Mouse (Mus musculus) heart, postnatal 0 days (tissue): Measurements from ENCODE around the gene Tcf12. TPM values are rescaled to one million over a fixed set of nuclear protein-coding genes. Genes with fewer than 3 reads are reported as not detected.

Source experiments
- ATAC-seq: fragments of 200-750 bp; cut with Nextera tagmentation; 2 replicates; pipeline ENCODE4 v1.8.0; 2017; ENCODE audit warnings: low read depth, moderate number of reproducible peaks, moderate library complexity; ENCODE audit not compliant: insufficient read depth
- DNase-seq: peaks from one replicate; pipeline ENCODE4 v3.0.0-alpha.2; 2016; ENCODE audit warnings: low spot score
- H3K27ac ChIP-seq: fragments of 300-500 bp; sonication (generic); 2 replicates; pipeline ENCODE4 v1.5.1; 2014; ENCODE audit warnings: low read depth, mild to moderate bottlenecking
- H3K27me3 ChIP-seq: fragments of 300-500 bp; sonication (generic); 2 replicates; pipeline ENCODE4 v1.6.1; 2014; ENCODE audit warnings: low read length, mixed read lengths; ENCODE audit not compliant: control insufficient read depth, insufficient read depth
- H3K36me3 ChIP-seq: fragments of 300-500 bp; sonication (generic); replicated peaks from 2 replicates; pipeline ENCODE4 v1.6.1; 2014; ENCODE audit warnings: low read length, mixed read lengths; ENCODE audit not compliant: control insufficient read depth, insufficient read depth
- H3K4me1 ChIP-seq: fragments of 300-500 bp; sonication (generic); 2 replicates; pipeline ENCODE4 v1.6.1; 2014; ENCODE audit warnings: antibody characterized with exemption; ENCODE audit not compliant: control insufficient read depth, insufficient read depth
- H3K4me2 ChIP-seq: fragments of 300-500 bp; sonication (generic); 2 replicates; pipeline ENCODE4 v1.6.1; 2014; ENCODE audit warnings: low read depth, mild to moderate bottlenecking, low read length, moderate library complexity
- H3K4me3 ChIP-seq: fragments of 300-500 bp; sonication (generic); 2 replicates; pipeline ENCODE4 v1.5.1; 2014; ENCODE audit warnings: low read depth, low read length
- H3K9ac ChIP-seq: fragments of 300-500 bp; sonication (generic); replicated peaks from 2 replicates; pipeline ENCODE4 v1.6.1; 2014; ENCODE audit warnings: low read depth, low read length, mixed read lengths
- H3K9me3 ChIP-seq: fragments of 300-500 bp; sonication (generic); replicated peaks from 2 replicates; pipeline ENCODE4 v1.6.1; 2016; ENCODE audit warnings: low read length; ENCODE audit not compliant: control insufficient read depth
- CTCF ChIP-seq: IDR thresholded peaks from 2 replicates; pipeline ENCODE4 v1.5.1; 2016; ENCODE audit warnings: antibody characterized with exemption, control low read depth, low read depth
- EP300 ChIP-seq: IDR thresholded peaks from 2 replicates; pipeline ENCODE4 v1.6.1; 2016; ENCODE audit warnings: antibody characterized with exemption, low read depth
- WGBS: fragments of 180-500 bp; shearing (Covaris S2); extraction: QIAGEN DNeasy Blood & Tissue Kit; methylation state at CpG from one replicate; pipeline ENCODE4 v1.1.7; 2014; 5-methylcytosine and 5-hydroxymethylcytosine counted together
- polyA plus RNA-seq: library from polyadenylated mRNA; unstranded; fragments of >200 nt; fragmentation: Nextera tagmentation; extraction: Ambion mirVana; gene quantifications from 2 replicates; pipeline ENCODE4 v1.2.1, GENCODE M21; 2015
- total RNA-seq: library from RNA; depleted of rRNA; stranded (reverse); fragments of >200 nt; gene quantifications from 2 replicates; pipeline ENCODE4 v1.2.3, GENCODE M21; 2014; ENCODE audit warnings: low replicate concordance

Gene Tcf12
- total and polyA plus RNA-seq, 2 experiments from 2014 or later: 14.3 to 69.4 TPM

DNA sequence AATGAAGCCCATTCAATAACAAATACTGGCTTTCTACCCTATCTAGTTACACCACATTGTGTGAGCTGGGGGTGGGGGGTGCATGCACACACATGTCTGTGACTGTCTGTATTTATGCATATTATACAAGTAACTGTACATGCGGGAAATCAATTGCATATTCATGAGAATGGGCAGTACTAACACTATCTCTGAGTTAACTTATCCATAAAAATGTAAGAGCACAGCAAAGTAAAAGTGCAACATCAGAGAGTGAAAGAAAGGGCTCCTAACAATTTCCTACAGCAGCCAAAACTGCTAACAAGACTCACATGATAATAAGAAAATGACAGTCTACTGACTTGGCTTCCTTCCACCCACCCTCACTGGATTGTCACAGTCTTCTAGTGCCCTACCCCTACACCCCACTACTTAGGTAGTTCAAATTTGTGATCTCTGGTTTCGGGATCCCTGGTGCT, 74.6 kb downstream of the Tcf12 start:
- H3K27me3 ChIP-seq: no peaks in the 10 kb centered on the region
- no peaks in the 10 kb centered on the region for H3K9me3 ChIP-seq
- no peak overlapping the region for H3K4me3 ChIP-seq
- WGBS: 81% methylated on average over 2 of the region's 2 CpGs
- DNase-seq: no peak
- H3K36me3 ChIP-seq: no peaks in the 10 kb centered on the region
- no peak overlapping the region for H3K4me2 ChIP-seq
- no peak for TF ChIP-seq CTCF
- TF ChIP-seq EP300: no peak
- no peak overlapping the region for H3K9ac ChIP-seq
- H3K4me1 ChIP-seq: peaks cover 6% of the 10 kb centered on the region; the same call in 1 of the 2 replicates
- no peak overlapping the region for H3K27ac ChIP-seq
- no peak for ATAC-seq

DNA sequence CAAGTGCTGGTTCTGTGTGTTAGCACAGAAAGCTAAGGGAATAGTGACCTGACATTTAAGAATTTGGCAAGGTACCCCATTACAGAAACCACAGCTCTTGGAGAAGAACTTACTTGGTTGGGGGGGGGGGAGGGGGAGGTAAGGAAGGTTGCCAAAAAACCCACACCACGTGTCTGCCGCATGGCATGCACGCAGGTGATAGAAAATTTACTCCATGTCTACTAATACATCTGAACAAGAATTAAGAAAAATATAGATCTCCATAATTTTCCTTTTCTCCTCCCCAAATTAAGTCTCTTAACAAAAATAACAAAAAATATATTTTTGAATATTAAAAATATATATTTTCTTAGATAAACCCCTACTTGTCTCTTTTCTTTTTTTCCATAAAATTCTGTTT, 75.4 kb downstream of the Tcf12 start:
- Histone ChIP-seq H3K4me3 (no peak overlapping the region), H3K36me3 (no peaks in the 10 kb centered on the region), H3K4me1 (peaks cover 7% of the 10 kb centered on the region; the same call in 1 of the 2 replicates), H3K9ac (no peak overlapping the region), H3K27ac (no peak overlapping the region), H3K9me3 (no peaks in the 10 kb centered on the region), H3K27me3 (no peaks in the 10 kb centered on the region), H3K4me2 (no peak overlapping the region)
- no peak for ATAC-seq
- TF ChIP-seq CTCF (no peak), EP300 (no peak)
- 89% methylated on average over 3 of the region's 3 CpGs for WGBS
- no peak for DNase-seq

DNA sequence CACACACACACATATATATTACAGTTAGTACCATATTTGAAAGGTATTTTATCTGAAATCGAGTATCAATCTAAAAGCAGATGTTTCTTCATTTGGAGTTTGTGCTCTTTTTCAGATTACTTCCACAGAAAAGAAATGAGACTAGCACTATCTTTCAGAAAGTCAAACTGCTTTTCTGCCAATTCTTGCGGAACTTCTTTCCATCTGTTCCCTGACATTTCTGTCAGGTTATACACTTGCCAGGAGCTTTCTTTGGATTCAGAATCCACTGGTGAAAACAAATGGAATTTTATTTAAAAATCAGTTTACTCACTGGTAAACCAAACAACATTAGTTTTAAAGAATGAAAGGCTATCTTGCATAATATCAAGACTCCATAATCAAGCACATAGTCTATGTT, 78.4 kb downstream of the Tcf12 start:
- Histone ChIP-seq H3K4me3 (no peak overlapping the region), H3K4me2 (no peak overlapping the region), H3K36me3 (no peaks in the 10 kb centered on the region), H3K4me1 (peaks cover 19% of the 10 kb centered on the region; the same call in 1 of the 2 replicates), H3K27me3 (no peaks in the 10 kb centered on the region), H3K27ac (no peak overlapping the region), H3K9me3 (no peaks in the 10 kb centered on the region), H3K9ac (no peak overlapping the region)
- TF ChIP-seq EP300 (no peak), CTCF (no peak)
- no peak for ATAC-seq
- WGBS: 73% methylated on average over 2 of the region's 2 CpGs
- DNase-seq: no peak

DNA sequence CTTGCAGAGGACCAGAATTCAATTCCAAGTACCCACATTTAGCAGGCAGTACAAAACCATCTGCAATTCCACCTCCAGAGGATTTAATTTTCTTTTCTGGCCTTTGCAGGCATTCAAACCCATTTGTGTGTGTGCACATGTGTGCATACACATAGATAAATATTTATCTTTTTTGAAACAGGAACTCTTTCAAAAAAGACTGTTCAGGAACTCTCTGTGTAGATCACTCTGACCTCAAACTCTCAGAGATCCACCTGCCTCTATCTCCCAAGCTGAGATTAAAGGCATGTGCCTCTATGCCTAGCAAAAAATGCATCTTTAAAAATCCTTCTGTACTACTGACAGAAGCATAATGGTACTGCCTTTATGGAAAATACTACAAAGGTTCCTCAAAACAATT, 81.4 kb downstream of the Tcf12 start:
- Histone ChIP-seq H3K9ac (no peak overlapping the region), H3K27ac (peak overlapping the region; percentile 60), H3K4me3 (no peak overlapping the region), H3K4me1 (peaks cover 14% of the 10 kb centered on the region; the same call in 1 of the 2 replicates), H3K36me3 (no peaks in the 10 kb centered on the region), H3K9me3 (no peaks in the 10 kb centered on the region), H3K4me2 (no peak overlapping the region), H3K27me3 (no peaks in the 10 kb centered on the region)
- DNase-seq (no peak), ATAC-seq (no peak)
- TF ChIP-seq CTCF (no peak), EP300 (no peak)

DNA sequence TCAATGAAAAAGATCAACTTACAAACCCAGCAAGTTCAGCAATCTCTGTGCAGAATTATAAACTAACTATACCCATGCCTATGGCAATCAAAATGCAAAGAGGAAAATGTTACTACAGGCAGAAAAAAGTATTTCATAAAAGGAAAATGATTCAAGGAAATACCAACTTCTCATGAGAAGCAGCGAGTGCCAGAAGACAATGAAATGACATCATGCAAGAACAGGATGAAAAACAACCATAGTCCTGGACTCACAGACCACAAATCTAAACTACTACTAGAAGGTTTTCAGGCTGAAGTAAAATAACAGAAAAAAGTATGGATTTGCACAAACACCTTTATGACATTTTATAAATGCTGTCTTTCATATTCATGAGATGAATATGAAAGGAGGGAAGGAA, 82.1 kb downstream of the Tcf12 start:
- peaks cover 20% of the 10 kb centered on the region for H3K4me1 ChIP-seq
- no peaks in the 10 kb centered on the region for H3K27me3 ChIP-seq
- H3K9ac ChIP-seq: no peak overlapping the region
- DNase-seq (no peak), ATAC-seq (no peak)
- no peak for TF ChIP-seq CTCF
- TF ChIP-seq EP300: no peak
- no peak overlapping the region for H3K4me3 ChIP-seq
- H3K27ac ChIP-seq: peak overlapping the region; percentile 60
- H3K4me2 ChIP-seq: no peak overlapping the region
- H3K9me3 ChIP-seq: no peaks in the 10 kb centered on the region
- no peaks in the 10 kb centered on the region for H3K36me3 ChIP-seq
- 45% methylated on average over 1 of the region's 1 CpGs for WGBS

DNA sequence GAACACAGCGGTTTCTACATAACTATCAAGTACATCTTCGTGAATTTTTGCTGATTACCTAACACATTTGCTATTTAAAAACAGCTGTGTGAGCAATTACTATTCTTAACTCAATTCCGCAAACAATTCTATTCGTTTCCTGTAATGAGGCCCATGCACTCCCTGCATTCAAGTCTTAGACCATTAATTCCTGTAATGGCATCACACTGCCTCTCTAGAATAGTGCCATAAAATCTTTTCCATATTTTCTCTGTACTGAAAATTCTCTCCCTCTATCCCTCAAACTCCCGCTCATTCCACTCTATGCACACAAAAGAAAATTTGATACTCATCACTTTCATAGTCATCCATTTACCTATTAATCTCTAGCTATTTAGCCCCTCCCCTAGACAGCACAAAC, 88.4 kb downstream of the Tcf12 start:
- H3K9ac ChIP-seq: no peak overlapping the region
- TF ChIP-seq CTCF (no peak), EP300 (no peak)
- H3K4me2 ChIP-seq: no peak overlapping the region
- 67% methylated on average over 5 of the region's 5 CpGs for WGBS
- H3K9me3 ChIP-seq: no peaks in the 10 kb centered on the region
- H3K36me3 ChIP-seq: no peaks in the 10 kb centered on the region
- ATAC-seq (no peak), DNase-seq (no peak)
- H3K27ac ChIP-seq: 0 out of 2 replicates have a peak overlapping the region, but pooled peaks have one; percentile 43
- H3K27me3 ChIP-seq: no peaks in the 10 kb centered on the region
- H3K4me3 ChIP-seq: no peak overlapping the region
- peaks cover 17% of the 10 kb centered on the region for H3K4me1 ChIP-seq
